Mouse (Mus musculus) midbrain, embryonic 15.5 days (tissue): ENCODE measurements around the gene Osbpl8. TPM values are rescaled to one million over a fixed set of nuclear protein-coding genes. Genes with fewer than 3 reads are reported as not detected.

Source experiments
- ATAC-seq: fragments of 200-750 bp; cut with Nextera tagmentation; replicated peaks from 2 replicates; pipeline ENCODE4 v1.8.0; 2017; ENCODE audit warnings: moderate TSS enrichment
- H3K27ac ChIP-seq: fragments of 300-500 bp; sonication (generic); 2 replicates; pipeline ENCODE4 v1.5.1; 2015; ENCODE audit warnings: mild to moderate bottlenecking, inconsistent platforms
- H3K27me3 ChIP-seq: fragments of 300-500 bp; sonication (generic); replicated peaks from 2 replicates; pipeline ENCODE4 v1.6.1; 2015; ENCODE audit warnings: inconsistent platforms
- H3K36me3 ChIP-seq: fragments of 300-500 bp; sonication (generic); replicated peaks from 2 replicates; pipeline ENCODE4 v1.6.1; 2015; ENCODE audit warnings: inconsistent platforms
- H3K4me1 ChIP-seq: fragments of 300-500 bp; sonication (generic); 2 replicates; pipeline ENCODE4 v1.6.1; 2015; ENCODE audit warnings: inconsistent platforms
- H3K4me2 ChIP-seq: fragments of 300-500 bp; sonication (generic); 2 replicates; pipeline ENCODE4 v1.6.1; 2015; ENCODE audit warnings: inconsistent platforms, mild to moderate bottlenecking, moderate library complexity
- H3K4me3 ChIP-seq: fragments of 300-500 bp; sonication (generic); 2 replicates; pipeline ENCODE4 v1.5.1; 2015; ENCODE audit warnings: mild to moderate bottlenecking, inconsistent platforms
- H3K9ac ChIP-seq: fragments of 300-500 bp; sonication (generic); 2 replicates; pipeline ENCODE4 v1.6.1; 2015; ENCODE audit warnings: mild to moderate bottlenecking, inconsistent platforms
- H3K9me3 ChIP-seq: fragments of 300-500 bp; sonication (generic); 2 replicates; pipeline ENCODE4 v1.6.1; 2016; ENCODE audit warnings: inconsistent platforms
- WGBS: fragments of 180-500 bp; shearing (Covaris S2); methylation state at CpG from one replicate; pipeline ENCODE4 v1.1.7; 2015; ENCODE audit warnings: mixed read lengths; 5-methylcytosine and 5-hydroxymethylcytosine counted together
- polyA plus RNA-seq: library from polyadenylated mRNA; unstranded; fragments of >200 nt; fragmentation: Nextera tagmentation; extraction: Ambion mirVana; gene quantifications from 2 replicates; pipeline ENCODE4 v1.2.1, GENCODE M21; 2015

Osbpl8 gene
- polyA plus RNA-seq, 1 experiment from 2014 or later: 18.0 TPM

DNA sequence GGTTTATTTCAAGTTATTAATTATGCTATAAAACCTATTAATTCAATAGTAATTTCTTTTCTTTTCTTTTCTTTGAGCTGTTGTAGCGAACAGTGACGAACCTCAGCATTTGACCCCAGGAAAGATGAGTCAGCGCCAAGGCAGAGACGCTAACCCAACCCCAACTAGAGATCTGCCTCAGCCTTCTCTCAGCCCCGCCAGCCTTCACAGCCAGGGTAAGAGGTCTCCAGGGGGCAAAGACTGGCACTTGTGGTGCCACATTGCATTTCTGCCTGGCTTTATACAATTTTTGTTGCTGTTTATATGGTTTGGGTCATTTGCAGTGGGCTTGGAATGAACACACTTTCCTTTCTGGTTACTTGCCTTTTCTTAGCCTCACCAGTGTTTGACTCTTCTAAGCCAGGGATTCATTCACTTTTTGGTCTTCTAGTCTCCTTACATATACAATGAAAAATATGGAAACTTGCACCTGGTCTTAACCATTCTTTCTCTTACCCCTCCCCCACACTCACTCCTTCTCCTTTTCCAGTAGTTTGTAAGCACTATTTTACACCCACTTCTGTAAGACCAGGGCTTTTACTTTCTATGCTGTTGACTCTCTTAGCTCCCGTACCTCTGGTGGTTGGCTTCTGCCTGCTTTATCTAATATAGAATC, 69.1 kb downstream of the Osbpl8 start:
- H3K9me3 ChIP-seq: no peaks in the 10 kb centered on the region
- H3K36me3 ChIP-seq: no peaks in the 10 kb centered on the region
- 90% methylated on average over 6 of the region's 6 CpGs for WGBS
- no peaks in the 10 kb centered on the region for H3K27me3 ChIP-seq
- H3K4me2 ChIP-seq: no peak overlapping the region
- no peak overlapping the region for H3K27ac ChIP-seq
- no peak overlapping the region for H3K4me3 ChIP-seq
- no peak for ATAC-seq
- no peak overlapping the region for H3K9ac ChIP-seq
- no peaks in the 10 kb centered on the region; the same call in 1 of the 2 replicates for H3K4me1 ChIP-seq

DNA sequence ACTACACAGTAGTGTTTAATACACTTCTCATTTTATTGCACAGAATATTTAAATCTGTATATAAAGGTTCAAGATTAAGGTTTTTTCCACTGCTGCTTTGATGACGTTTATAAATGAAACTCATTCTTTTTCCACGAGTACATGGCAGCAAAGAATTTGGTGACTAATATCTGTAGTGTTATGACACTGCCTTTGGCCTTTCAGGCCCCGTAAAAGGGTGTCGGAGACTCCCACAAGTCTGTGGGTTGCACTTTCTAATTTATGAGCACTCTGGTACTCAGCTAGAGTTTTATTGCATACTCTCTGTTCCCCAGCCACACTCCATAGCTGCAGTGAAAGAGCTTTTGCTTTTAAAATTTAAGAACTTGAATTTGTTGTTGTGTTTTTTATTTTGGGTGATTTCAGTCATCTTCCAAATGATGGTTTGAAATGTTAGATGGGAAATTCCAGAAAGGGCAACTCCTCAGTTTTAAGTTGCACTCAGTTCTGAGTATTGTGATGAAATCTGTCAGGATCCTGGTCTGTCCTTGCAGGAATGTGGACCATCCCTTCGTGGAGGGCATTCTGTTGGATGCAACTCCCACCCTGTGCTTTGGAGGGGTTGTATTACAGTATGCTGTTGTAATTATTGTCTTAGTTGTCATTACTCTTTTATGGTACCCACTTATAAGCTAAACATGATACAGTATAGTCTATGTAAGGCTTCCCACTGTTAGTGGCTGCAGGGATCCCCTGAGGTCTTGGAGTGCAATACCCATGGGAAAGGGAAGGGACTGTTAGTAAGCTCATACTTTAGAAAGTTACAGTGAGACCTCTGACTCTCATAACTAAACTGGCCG, 70.1 kb downstream of the Osbpl8 start:
- no peak for ATAC-seq
- H3K4me1 ChIP-seq: no peaks in the 10 kb centered on the region; the same call in 1 of the 2 replicates
- H3K27ac ChIP-seq: no peak overlapping the region
- no peak overlapping the region for H3K4me2 ChIP-seq
- no peaks in the 10 kb centered on the region for H3K27me3 ChIP-seq
- WGBS: 84% methylated on average over 6 of the region's 6 CpGs
- no peak overlapping the region for H3K9ac ChIP-seq
- H3K4me3 ChIP-seq: no peak overlapping the region
- H3K36me3 ChIP-seq: no peaks in the 10 kb centered on the region
- no peaks in the 10 kb centered on the region for H3K9me3 ChIP-seq

GRCm38 (mm10) chr10:111235289-111235570, 70.7 kb downstream of the Osbpl8 start:
- H3K27ac ChIP-seq: no peak overlapping the region
- no peak overlapping the region for H3K4me2 ChIP-seq
- H3K36me3 ChIP-seq: no peaks in the 10 kb centered on the region
- no peak overlapping the region for H3K9ac ChIP-seq
- no peak overlapping the region for H3K4me3 ChIP-seq
- ATAC-seq: no peak
- 92% methylated on average over 6 of the region's 6 CpGs for WGBS
- no peaks in the 10 kb centered on the region for H3K9me3 ChIP-seq
- no peaks in the 10 kb centered on the region for H3K27me3 ChIP-seq
- H3K4me1 ChIP-seq: no peaks in the 10 kb centered on the region; the same call in 1 of the 2 replicates

DNA sequence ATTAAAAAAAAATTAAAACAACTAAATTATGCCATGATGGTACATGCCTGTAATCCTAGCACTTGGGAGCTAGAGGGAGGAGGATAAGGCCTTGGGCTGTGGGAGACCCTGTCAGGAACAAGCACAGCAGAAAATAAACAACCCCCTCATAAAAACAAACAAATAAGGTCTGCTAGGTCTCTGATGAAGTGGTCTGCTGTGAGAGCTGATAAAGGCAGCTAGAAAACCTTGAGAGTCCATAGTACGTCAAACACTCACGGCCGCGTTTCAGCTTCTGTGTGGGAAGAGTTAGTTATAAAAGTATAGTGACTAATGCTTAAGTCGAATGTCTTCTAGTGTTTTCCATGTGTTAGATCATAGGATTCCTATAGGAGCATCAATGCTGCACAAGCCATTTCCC, 72.9 kb downstream of the Osbpl8 start:
- ATAC-seq: no peak
- no peaks in the 10 kb centered on the region for H3K36me3 ChIP-seq

GRCm38 (mm10) chr10:111242677-111243076, 78.1 kb downstream of the Osbpl8 start:
- 69% methylated on average over 7 of the region's 7 CpGs for WGBS
- H3K27ac ChIP-seq: 0 out of 2 replicates have a peak overlapping the region, but pooled peaks have one; percentile 34

More for the DNA sequence above, 72.9 kb downstream of the Osbpl8 start:
- H3K27me3 ChIP-seq: no peaks in the 10 kb centered on the region
- H3K4me2 ChIP-seq: no peak overlapping the region
- no peak overlapping the region for H3K4me3 ChIP-seq
- no peaks in the 10 kb centered on the region for H3K9me3 ChIP-seq
- no peaks in the 10 kb centered on the region; the same call in none of the 2 replicates for H3K4me1 ChIP-seq
- H3K9ac ChIP-seq: no peak overlapping the region
- no peak overlapping the region for H3K27ac ChIP-seq
- 90% methylated on average over 5 of the region's 5 CpGs for WGBS

GRCm38 (mm10) chr10:111247609-111248008, 83.1 kb downstream of the Osbpl8 start:
- Histone ChIP-seq H3K9ac (peak overlapping the region; percentile 42; the same call in 1 of the 2 replicates), H3K27me3 (no peaks in the 10 kb centered on the region), H3K4me2 (peak overlapping the region; percentile 41), H3K9me3 (no peaks in the 10 kb centered on the region), H3K36me3 (no peaks in the 10 kb centered on the region), H3K4me1 (peaks cover 12% of the 10 kb centered on the region; the same call in 1 of the 2 replicates), H3K27ac (peak overlapping the region; percentile 78), H3K4me3 (peak overlapping the region; percentile 36)
- no peak for ATAC-seq
- WGBS: 27% methylated on average over 4 of the region's 4 CpGs

More at GRCm38 (mm10) chr10:111242677-111243076, 78.1 kb downstream of the Osbpl8 start:
- Histone ChIP-seq H3K4me3 (no peak overlapping the region), H3K4me1 (peaks cover 4% of the 10 kb centered on the region), H3K36me3 (no peaks in the 10 kb centered on the region), H3K27me3 (no peaks in the 10 kb centered on the region), H3K4me2 (no peak overlapping the region), H3K9me3 (no peaks in the 10 kb centered on the region), H3K9ac (no peak overlapping the region)
- no peak; the same call in 1 of the 2 replicates for ATAC-seq

GRCm38 (mm10) chr10:111248177-111248576, 83.6 kb downstream of the Osbpl8 start:
- H3K36me3 ChIP-seq: no peaks in the 10 kb centered on the region

GRCm38 (mm10) chr10:111250192-111250591, 85.6 kb downstream of the Osbpl8 start:
- Histone ChIP-seq H3K36me3 (no peaks in the 10 kb centered on the region), H3K27ac (no peak overlapping the region), H3K27me3 (no peaks in the 10 kb centered on the region), H3K4me1 (peaks cover 12% of the 10 kb centered on the region; the same call in 1 of the 2 replicates), H3K4me3 (no peak overlapping the region), H3K4me2 (peak overlapping the region; percentile 30; the same call in 1 of the 2 replicates), H3K9me3 (no peaks in the 10 kb centered on the region), H3K9ac (no peak overlapping the region)
- ATAC-seq: no peak
- 78% methylated on average over 4 of the region's 4 CpGs for WGBS

More at GRCm38 (mm10) chr10:111248177-111248576, 83.6 kb downstream of the Osbpl8 start:
- peak overlapping the region; percentile 41 for H3K4me2 ChIP-seq
- H3K9ac ChIP-seq: peak overlapping the region; percentile 42
- peak overlapping the region; percentile 36 for H3K4me3 ChIP-seq
- H3K4me1 ChIP-seq: peaks cover 12% of the 10 kb centered on the region; the same call in 1 of the 2 replicates
- no peaks in the 10 kb centered on the region for H3K27me3 ChIP-seq
- peak overlapping the region; percentile 78 for H3K27ac ChIP-seq
- WGBS: 26% methylated on average over 6 of the region's 6 CpGs
- 0 out of 2 replicates have a peak, but pooled peaks have one; percentile 48 for ATAC-seq
- no peaks in the 10 kb centered on the region for H3K9me3 ChIP-seq

- no peak overlapping the region for H3K4me2 ChIP-seq
- peaks cover 10% of the 10 kb centered on the region; the same call in 1 of the 2 replicates for H3K4me1 ChIP-seq
- H3K9ac ChIP-seq: no peak overlapping the region
- no peaks in the 10 kb centered on the region for H3K27me3 ChIP-seq
- H3K9me3 ChIP-seq: no peaks in the 10 kb centered on the region
- H3K36me3 ChIP-seq: no peaks in the 10 kb centered on the region
- H3K4me3 ChIP-seq: no peak overlapping the region
- H3K27ac ChIP-seq: no peak overlapping the region
- 77% methylated on average over 5 of the region's 5 CpGs for WGBS
- no peak for ATAC-seq
Measured at GRCm38 (mm10) chr10:111251666-111252065, 87.1 kb downstream of the Osbpl8 start.

DNA sequence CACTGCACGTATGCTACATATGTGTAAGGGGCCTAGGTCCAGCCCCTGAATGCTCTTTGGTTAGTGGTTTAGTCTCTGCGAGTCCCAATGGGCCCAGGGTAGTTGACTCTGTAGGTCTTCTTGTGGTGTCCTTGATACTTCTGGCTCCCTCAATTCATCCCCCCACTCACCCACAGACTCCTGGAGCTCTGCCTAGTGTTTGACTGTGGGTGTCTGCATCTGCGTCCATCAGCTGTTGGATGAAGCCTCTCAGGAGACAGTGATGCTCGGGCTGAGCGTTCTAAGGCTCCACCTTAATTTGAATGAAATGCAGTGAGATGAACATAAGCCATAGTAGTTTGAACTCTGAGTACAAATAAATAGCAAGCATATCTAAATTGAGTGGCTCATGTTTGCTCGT, 90.7 kb downstream of the Osbpl8 start:
- 91% methylated on average over 6 of the region's 6 CpGs for WGBS
- no peak overlapping the region for H3K4me3 ChIP-seq
- H3K36me3 ChIP-seq: no peaks in the 10 kb centered on the region
- H3K27me3 ChIP-seq: no peaks in the 10 kb centered on the region
- H3K9me3 ChIP-seq: no peaks in the 10 kb centered on the region
- no peak overlapping the region for H3K27ac ChIP-seq
- no peak overlapping the region for H3K9ac ChIP-seq
- H3K4me2 ChIP-seq: no peak overlapping the region
- no peaks in the 10 kb centered on the region for H3K4me1 ChIP-seq
- ATAC-seq: no peak

- no peak for ATAC-seq
- no peaks in the 10 kb centered on the region for H3K27me3 ChIP-seq
- no peak overlapping the region for H3K4me2 ChIP-seq
- no peaks in the 10 kb centered on the region for H3K9me3 ChIP-seq
- no peaks in the 10 kb centered on the region for H3K4me1 ChIP-seq
- 91% methylated on average over 3 of the region's 3 CpGs for WGBS
- no peaks in the 10 kb centered on the region for H3K36me3 ChIP-seq
- H3K27ac ChIP-seq: no peak overlapping the region
- H3K9ac ChIP-seq: no peak overlapping the region
- H3K4me3 ChIP-seq: no peak overlapping the region
Measured at GRCm38 (mm10) chr10:111256156-111256555, 91.6 kb downstream of the Osbpl8 start.

GRCm38 (mm10) chr10:111257358-111257757, 92.8 kb downstream of the Osbpl8 start:
- Histone ChIP-seq H3K9ac (no peak overlapping the region), H3K4me3 (no peak overlapping the region), H3K4me2 (no peak overlapping the region), H3K27ac (no peak overlapping the region), H3K36me3 (no peaks in the 10 kb centered on the region), H3K4me1 (no peaks in the 10 kb centered on the region), H3K27me3 (no peaks in the 10 kb centered on the region), H3K9me3 (no peaks in the 10 kb centered on the region)
- 86% methylated on average over 3 of the region's 3 CpGs for WGBS
- no peak for ATAC-seq
